Mouse (Mus musculus): Measurements from ENCODE around the gene Eif2b2. TPM values are rescaled to one million over a fixed set of nuclear protein-coding genes. Genes with fewer than 3 reads are reported as not detected.

Eif2b2 gene
- 10 to 100 TPM; 47.1 to 54.2 TPM for total RNA-seq (2021)
- long read RNA-seq, experiment 1, transcript Eif2b2-201 (8 exons, 1,605 nt), result major isoform, 46 of 55 reads
- long read RNA-seq, experiment 1, partial matches to known transcripts, result 4 of 55 reads
- long read RNA-seq, experiment 1, other reads (novel, unspliced or antisense), result 5 of 55 reads
- long read RNA-seq, experiment 2, transcript Eif2b2-201 (8 exons, 1,605 nt), result major isoform, 57 of 61 reads
- long read RNA-seq, experiment 2, partial matches to known transcripts, result 3 of 61 reads
- long read RNA-seq, experiment 2, other reads (novel, unspliced or antisense), result 1 of 61 reads

GRCm38 (mm10) chr12:85219236-85219904, at the start of gene Eif2b2:
Gene Eif2b2, plus strand, starts transcription at chr12:85219481.
- peak; percentile 99 for DNase-seq

- DNase-seq, result no peak
Observed at GRCm38 (mm10) chr12:85169877-85170276, 49.4 kb upstream of the Eif2b2 start.

- DNase-seq, result peak; percentile 85
Observed at GRCm38 (mm10) chr12:85170284-85170947, 48.9 kb upstream of the Eif2b2 start.

GRCm38 (mm10) chr12:85170948-85171307, 48.4 kb upstream of the Eif2b2 start:
- DNase-seq, result no peak

GRCm38 (mm10) chr12:85174016-85174415, 45.3 kb upstream of the Eif2b2 start:
- DNase-seq, result no peak

GRCm38 (mm10) chr12:85175087-85175675, 44.1 kb upstream of the Eif2b2 start:
- no peak for DNase-seq

- no peak for DNase-seq
Observed at GRCm38 (mm10) chr12:85175926-85176845, 43.1 kb upstream of the Eif2b2 start.

GRCm38 (mm10) chr12:85176846-85177523, 42.3 kb upstream of the Eif2b2 start:
- no peak for DNase-seq

- DNase-seq, result no peak
Observed at GRCm38 (mm10) chr12:85177740-85178239, 41.5 kb upstream of the Eif2b2 start, which contains the start of gene Pgf. Gene Pgf, minus strand, starts transcription at chr12:85177790.

- DNase-seq, result no peak
Observed at GRCm38 (mm10) chr12:85178294-85178693, 41.0 kb upstream of the Eif2b2 start.

- no peak for DNase-seq
Observed at GRCm38 (mm10) chr12:85181475-85182344, 37.6 kb upstream of the Eif2b2 start.

GRCm38 (mm10) chr12:85182345-85182643, 37.0 kb upstream of the Eif2b2 start:
- DNase-seq, result no peak

GRCm38 (mm10) chr12:85182898-85183297, 36.4 kb upstream of the Eif2b2 start:
- no peak for DNase-seq

GRCm38 (mm10) chr12:85184118-85184517, 35.2 kb upstream of the Eif2b2 start:
- DNase-seq, result no peak

GRCm38 (mm10) chr12:85185810-85186209, 33.5 kb upstream of the Eif2b2 start:
- no peak for DNase-seq

GRCm38 (mm10) chr12:85186361-85186760, 32.9 kb upstream of the Eif2b2 start:
- DNase-seq, result no peak

GRCm38 (mm10) chr12:85190290-85190689, 29.0 kb upstream of the Eif2b2 start:
- no peak for DNase-seq

- DNase-seq, result peak; percentile 72
Observed at GRCm38 (mm10) chr12:85192461-85193108, 26.7 kb upstream of the Eif2b2 start.

- DNase-seq, result no peak
Observed at GRCm38 (mm10) chr12:85193146-85193545, 26.1 kb upstream of the Eif2b2 start.
